Mouse (Mus musculus): ENCODE data around the gene Inca1. TPM values are rescaled to one million over a fixed set of nuclear protein-coding genes. Genes with fewer than 3 reads are reported as not detected.

The Inca1 gene
- total and polyA plus RNA-seq, 3 experiments = 0.35 to 2.2 TPM; not detected in 1

GRCm38 (mm10) chr11:70663957-70664356 is 36.0 kb downstream of the Inca1 start:
- peaks cover 2 to 9% of the 10 kb centered on the region in 2 experiments; a peak in 3 of 4 replicates for H3K4me1 ChIP-seq (ENCODE audit: control insufficient read depth in 1 of 2, insufficient read depth in 2 of 2, low read length in 2 of 2)
- H3K9me3 ChIP-seq (replicated peaks; ENCODE audit: insufficient read depth, low read length) = no peaks in the 10 kb centered on the region
- peaks cover 12% of the 10 kb centered on the region for H3K79me2 ChIP-seq (ENCODE audit: control insufficient read depth, insufficient read depth, low read length, poor library complexity)
- H3K36me3 ChIP-seq (ENCODE audit: control insufficient read depth in 1 of 2, insufficient read depth in 2 of 2, low read length in 2 of 2) = peaks cover 1 to 5% of the 10 kb centered on the region in 2 experiments; a peak in 3 of 4 replicates
- H3K9ac ChIP-seq (ENCODE audit: control insufficient read depth, low read depth, low read length, poor library complexity, severe bottlenecking) = no peak overlapping the region
- no peak overlapping the region for H3K27ac ChIP-seq (ENCODE audit: control insufficient read depth, low read depth, low read length)
- no peak overlapping the region for H3K4me3 ChIP-seq (ENCODE audit: control insufficient read depth in 1 of 2, insufficient read depth in 1 of 2, low read depth in 2 of 2, low read length in 2 of 2)
- TF ChIP-seq CTCF (IDR thresholded peaks at IDR 0.05 in 2 of 3, conservative IDR thresholded peaks at IDR 0.05 in 1 of 3; ENCODE audit: control insufficient read depth in 1 of 3, insufficient read depth in 1 of 3, low read depth in 2 of 3, low read length in 3 of 3, poor library complexity in 1 of 3, severe bottlenecking in 1 of 3) = no peak
- TF ChIP-seq EP300 (IDR thresholded peaks at IDR 0.05; ENCODE audit: low read depth in 1 of 2, low read length in 2 of 2) = no peak
- no peak for TF ChIP-seq MXI1 (IDR thresholded peaks at IDR 0.05; ENCODE audit: low read depth, low read length)
- TF ChIP-seq RCOR1 (IDR thresholded peaks at IDR 0.05; ENCODE audit: low read depth, low read length) = no peak
- no peak for TF ChIP-seq ETS1 (IDR thresholded peaks at IDR 0.05; ENCODE audit: low read depth, low read length)
- no peak for TF ChIP-seq ZMIZ1 (IDR thresholded peaks at IDR 0.05; ENCODE audit: low read depth, low read length)
- no peak for TF ChIP-seq MAZ (IDR thresholded peaks at IDR 0.05; ENCODE audit: low read depth, low read length)
- TF ChIP-seq E2F4 (IDR thresholded peaks at IDR 0.05; ENCODE audit: borderline replicate concordance, low read depth, low read length) = no peak
- no peak for TF ChIP-seq NELFE (IDR thresholded peaks at IDR 0.05; ENCODE audit: low read depth, low read length)
- no peak for TF ChIP-seq CHD2 (IDR thresholded peaks at IDR 0.05; ENCODE audit: low read length)
- TF ChIP-seq MAX (IDR thresholded peaks at IDR 0.05; ENCODE audit: low read length) = no peak
- TF ChIP-seq TAL1 (IDR thresholded peaks at IDR 0.05; ENCODE audit: low read length) = no peak
- no peak for TF ChIP-seq ZC3H11A (IDR thresholded peaks at IDR 0.05; ENCODE audit: low read depth, low read length)
- no peak for TF ChIP-seq JUND (IDR thresholded peaks at IDR 0.05; ENCODE audit: low read depth, low read length)
- TF ChIP-seq ZNF384 (IDR thresholded peaks at IDR 0.05; ENCODE audit: low read depth, low read length) = no peak
- TF ChIP-seq RAD21 (IDR thresholded peaks at IDR 0.05; ENCODE audit: low read depth, low read length) = no peak
- no peak for TF ChIP-seq BHLHE40 (IDR thresholded peaks at IDR 0.05; ENCODE audit: borderline replicate concordance, low read depth, low read length)
- no peak for TF ChIP-seq KAT2A (conservative IDR thresholded peaks at IDR 0.05; ENCODE audit: low read depth, low read length)
- TF ChIP-seq MYC (IDR thresholded peaks at IDR 0.05; ENCODE audit: low read depth, low read length) = no peak
- TF ChIP-seq GABPA (IDR thresholded peaks at IDR 0.05; ENCODE audit: low read depth, low read length) = no peak
- H3K27me3 ChIP-seq (ENCODE audit: control insufficient read depth in 1 of 2, insufficient read depth in 2 of 2, low read length in 2 of 2) = no peaks in the 10 kb centered on the region
- DNase-seq (ENCODE audit: low read depth, low spot score) = no peak

- peaks cover 1 to 5% of the 10 kb centered on the region in 2 experiments; a peak in 3 of 4 replicates for H3K36me3 ChIP-seq (ENCODE audit: control insufficient read depth in 1 of 2, insufficient read depth in 2 of 2, low read length in 2 of 2)
- no peak overlapping the region for H3K9ac ChIP-seq (ENCODE audit: control insufficient read depth, low read depth, low read length, poor library complexity, severe bottlenecking)
- no peaks in the 10 kb centered on the region for H3K9me3 ChIP-seq (replicated peaks; ENCODE audit: insufficient read depth, low read length)
- no peak for DNase-seq (ENCODE audit: low read depth, low spot score)
- no peaks in the 10 kb centered on the region for H3K27me3 ChIP-seq (ENCODE audit: control insufficient read depth in 1 of 2, insufficient read depth in 2 of 2, low read length in 2 of 2)
- no peak overlapping the region for H3K27ac ChIP-seq (ENCODE audit: control insufficient read depth, low read depth, low read length)
- no peak for TF ChIP-seq KAT2A (conservative IDR thresholded peaks at IDR 0.05; ENCODE audit: low read depth, low read length)
- no peak for TF ChIP-seq EP300 (IDR thresholded peaks at IDR 0.05; ENCODE audit: low read depth in 1 of 2, low read length in 2 of 2)
- TF ChIP-seq E2F4 (IDR thresholded peaks at IDR 0.05; ENCODE audit: borderline replicate concordance, low read depth, low read length) = no peak
- no peak for TF ChIP-seq ZNF384 (IDR thresholded peaks at IDR 0.05; ENCODE audit: low read depth, low read length)
- no peak for TF ChIP-seq NELFE (IDR thresholded peaks at IDR 0.05; ENCODE audit: low read depth, low read length)
- no peak for TF ChIP-seq MAX (IDR thresholded peaks at IDR 0.05; ENCODE audit: low read length)
- TF ChIP-seq TBP (IDR thresholded peaks at IDR 0.05; ENCODE audit: low read depth, low read length) = no peak
- no peak for TF ChIP-seq HCFC1 (IDR thresholded peaks at IDR 0.05; ENCODE audit: low read depth, low read length)
- no peak for TF ChIP-seq CTCF (IDR thresholded peaks at IDR 0.05 in 2 of 3, conservative IDR thresholded peaks at IDR 0.05 in 1 of 3; ENCODE audit: control insufficient read depth in 1 of 3, insufficient read depth in 1 of 3, low read depth in 2 of 3, low read length in 3 of 3, poor library complexity in 1 of 3, severe bottlenecking in 1 of 3)
- TF ChIP-seq CHD2 (IDR thresholded peaks at IDR 0.05; ENCODE audit: low read length) = no peak
- TF ChIP-seq CHD1 (IDR thresholded peaks at IDR 0.05; ENCODE audit: low read depth, low read length) = no peak
- no peak for TF ChIP-seq ZKSCAN1 (IDR thresholded peaks at IDR 0.05; ENCODE audit: low read depth, low read length)
- peaks cover 10% of the 10 kb centered on the region for H3K79me2 ChIP-seq (ENCODE audit: control insufficient read depth, insufficient read depth, low read length, poor library complexity)
- H3K4me1 ChIP-seq (ENCODE audit: control insufficient read depth in 1 of 2, insufficient read depth in 2 of 2, low read length in 2 of 2) = peaks cover 2 to 9% of the 10 kb centered on the region in 2 experiments; a peak in 3 of 4 replicates
- H3K4me3 ChIP-seq (ENCODE audit: control insufficient read depth in 1 of 2, insufficient read depth in 1 of 2, low read depth in 2 of 2, low read length in 2 of 2) = no peak overlapping the region
Observed at GRCm38 (mm10) chr11:70663101-70663500, 36.9 kb downstream of the Inca1 start.

All from MEL (cell line).